Mouse (Mus musculus) myocyte (in vitro differentiated cells): ENCODE measurements at regions not wholly inside any gene's neighbourhood (a gene's known extent, or its start where the extent isn't known, plus 50 kb on each side); places are given as distances from the start of the nearest gene placed in this dataset.

Experiments used
- POLR2A ChIP-seq: IDR thresholded peaks from one replicate; pipeline ENCODE4 v1.6.1; 2011; ENCODE audit warnings: low read depth, mild to moderate bottlenecking, control low read depth, moderate library complexity; ENCODE audit not compliant: insufficient read length
- REST ChIP-seq: IDR thresholded peaks from one replicate; pipeline ENCODE4 v1.6.1; 2011; ENCODE audit warnings: mild to moderate bottlenecking, control low read depth, moderate library complexity; ENCODE audit not compliant: insufficient read depth, insufficient read length
- TCF12 ChIP-seq: IDR thresholded peaks from one replicate; pipeline ENCODE4 v1.6.1; 2011; ENCODE audit warnings: mild to moderate bottlenecking, control low read depth; ENCODE audit not compliant: poor library complexity, insufficient read depth, severe bottlenecking
- USF1 ChIP-seq: IDR thresholded peaks from one replicate; pipeline ENCODE4 v1.6.1; 2011; ENCODE audit warnings: low read depth, mild to moderate bottlenecking, control low read depth, moderate library complexity

- TF ChIP-seq USF1 (no peak), TCF12 (no peak), POLR2A (no peak), REST (no peak)
Observed at GRCm38 (mm10) chrX:94788331-94788920, 64.1 kb downstream of the Zxdb start.
